Mouse (Mus musculus) brown adipose tissue, adult 24 weeks (tissue): ENCODE data around the gene Stk11ip. TPM values are rescaled to one million over a fixed set of nuclear protein-coding genes. Genes with fewer than 3 reads are reported as not detected.

Source experiments
- H3K27ac ChIP-seq: fragments of 200-500 bp; replicated peaks from 2 replicates; pipeline ENCODE4 v1.5.1; 2012; ENCODE audit warnings: low read depth, mild to moderate bottlenecking, low read length
- H3K4me1 ChIP-seq: fragments of 200-500 bp; 2 replicates; pipeline ENCODE4 v1.6.1; 2012; ENCODE audit warnings: low read length, mixed read lengths; ENCODE audit not compliant: control insufficient read depth, insufficient read depth, insufficient read length
- H3K4me3 ChIP-seq: fragments of 200-500 bp; 2 replicates; pipeline ENCODE4 v1.5.1; 2012; ENCODE audit warnings: low read depth, mild to moderate bottlenecking, low read length, moderate library complexity; ENCODE audit not compliant: insufficient read depth
- polyA plus RNA-seq: library from polyadenylated mRNA; stranded (reverse); fragments of >200 nt; gene quantifications from 2 replicates; pipeline ENCODE4 v1.2.4, GENCODE M21; 2012; ENCODE audit not compliant: missing spikeins, insufficient read depth, insufficient read length

Stk11ip gene
- 3.7 and 5.2 TPM in 2 replicates for polyA plus RNA-seq

DNA sequence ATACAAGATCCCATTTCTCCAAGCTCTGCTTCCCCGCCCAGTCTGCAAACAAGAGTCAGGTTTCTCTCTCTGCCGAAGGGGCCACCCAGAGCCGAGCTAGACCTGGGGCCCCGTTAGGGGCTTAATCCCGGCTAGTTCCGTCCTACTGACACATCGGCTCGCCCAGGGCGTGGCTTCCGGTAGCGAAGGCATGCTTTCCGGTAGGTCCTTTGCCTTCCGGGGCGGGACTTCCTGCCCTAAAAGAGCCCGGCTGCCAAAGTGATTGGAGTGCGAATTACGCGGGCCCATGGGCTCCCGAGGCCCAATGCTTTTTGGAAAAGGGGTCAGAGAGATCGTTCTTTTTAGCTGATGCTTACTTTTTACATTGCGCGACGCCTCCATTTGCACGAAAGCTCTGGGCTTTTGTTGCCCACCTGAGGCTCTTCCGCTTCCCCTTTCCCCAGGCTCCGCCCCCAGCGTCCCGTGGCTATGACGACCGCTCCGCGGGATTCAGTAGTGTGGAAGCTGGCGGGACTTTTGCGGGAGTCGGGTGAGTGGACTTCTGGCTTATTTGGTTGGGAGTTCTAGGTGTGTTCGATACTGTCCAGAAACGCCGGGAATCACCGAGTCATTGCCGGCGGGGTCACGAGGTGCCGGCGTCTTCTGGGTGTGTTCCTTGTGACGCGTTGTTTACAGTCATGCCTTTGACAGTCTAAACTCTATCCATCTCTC, at the start of gene Stk11ip:
Gene Stk11ip (plus strand): TSS at position 209 of the 711 bp plus-strand sequence.
- peak within 1 kb of the TSS; percentile 85 for H3K4me3 ChIP-seq
- H3K27ac ChIP-seq = peak within 1 kb of the TSS; percentile 87
- no peaks in the 10 kb centered on the region for H3K4me1 ChIP-seq

DNA sequence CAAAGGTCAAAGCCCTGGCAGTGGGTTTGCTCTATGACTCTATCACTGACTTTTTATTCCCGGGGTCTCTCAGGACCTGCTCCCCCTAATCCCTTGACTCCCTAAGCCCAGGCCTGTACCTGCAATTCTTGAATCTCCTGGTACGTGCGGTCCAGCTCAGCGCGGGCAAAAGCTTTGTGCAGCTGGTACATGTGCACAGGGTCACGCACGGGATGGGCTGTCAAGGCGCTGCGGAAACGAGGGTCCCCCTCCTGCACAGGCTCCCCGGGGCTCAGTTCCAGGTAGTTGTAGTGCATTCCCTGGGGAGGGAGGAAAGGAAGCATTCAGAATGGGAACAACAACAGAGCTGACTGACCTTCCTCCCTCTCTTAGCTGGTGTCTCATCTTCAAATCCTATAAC, 44.9 kb upstream of the Stk11ip start:
- H3K4me1 ChIP-seq = no peaks in the 10 kb centered on the region; the same call in 1 of the 2 replicates
- H3K27ac ChIP-seq = no peak overlapping the region
- H3K4me3 ChIP-seq = no peak overlapping the region

DNA sequence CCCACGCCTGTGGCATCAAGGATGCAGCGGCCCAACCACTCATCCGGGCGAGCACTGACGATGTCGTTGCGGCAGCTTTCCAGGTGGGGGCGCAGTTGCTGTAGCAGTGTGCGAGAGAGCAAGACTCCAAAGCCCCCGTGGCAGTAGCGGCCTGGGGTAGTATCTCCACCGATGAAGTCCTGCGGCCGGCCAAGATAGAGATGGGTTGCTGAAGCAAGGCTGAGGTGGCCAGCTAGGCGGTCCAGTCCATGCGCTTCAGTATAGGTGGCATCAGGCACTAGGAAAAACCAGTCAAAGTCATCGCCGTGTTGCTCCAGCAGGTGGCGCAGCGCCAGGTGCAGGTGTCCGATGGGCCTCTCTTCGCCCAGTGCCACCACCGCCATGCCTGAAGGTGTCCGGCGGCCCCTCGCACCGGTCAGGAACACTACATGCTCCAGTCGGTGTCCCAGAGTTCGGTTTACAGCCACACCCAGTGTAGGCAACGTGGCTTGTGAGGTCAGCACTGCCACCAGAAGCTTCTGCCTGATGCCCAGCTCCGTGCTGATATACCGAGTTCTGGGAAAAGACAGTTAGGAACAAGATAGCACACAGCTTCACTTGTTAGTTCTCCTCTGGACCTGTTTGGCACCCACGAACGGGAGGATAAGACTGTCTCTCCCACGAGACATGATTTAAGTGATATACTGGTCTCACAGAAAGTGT, 43.9 kb upstream of the Stk11ip start:
- H3K4me3 ChIP-seq = no peak overlapping the region
- no peaks in the 10 kb centered on the region; the same call in 1 of the 2 replicates for H3K4me1 ChIP-seq
- no peak overlapping the region for H3K27ac ChIP-seq

DNA sequence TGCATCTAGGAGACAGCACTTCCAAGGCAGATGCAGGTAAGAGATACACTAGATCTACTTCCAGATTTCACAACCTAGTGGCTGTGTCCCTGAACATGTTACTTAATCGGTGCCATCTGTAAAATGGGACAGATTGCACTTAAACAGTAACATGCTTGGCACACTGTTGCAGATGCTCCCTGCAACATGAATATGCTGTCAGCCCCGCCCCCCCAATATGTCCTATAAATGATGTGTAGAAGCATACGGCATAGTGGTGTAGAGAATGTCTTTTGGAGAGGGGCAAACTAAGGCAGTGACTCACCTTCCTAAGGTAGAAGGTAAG, 43.4 kb upstream of the Stk11ip start:
- H3K4me3 ChIP-seq = no peak overlapping the region
- H3K4me1 ChIP-seq = no peaks in the 10 kb centered on the region; the same call in 1 of the 2 replicates
- H3K27ac ChIP-seq = no peak overlapping the region

DNA sequence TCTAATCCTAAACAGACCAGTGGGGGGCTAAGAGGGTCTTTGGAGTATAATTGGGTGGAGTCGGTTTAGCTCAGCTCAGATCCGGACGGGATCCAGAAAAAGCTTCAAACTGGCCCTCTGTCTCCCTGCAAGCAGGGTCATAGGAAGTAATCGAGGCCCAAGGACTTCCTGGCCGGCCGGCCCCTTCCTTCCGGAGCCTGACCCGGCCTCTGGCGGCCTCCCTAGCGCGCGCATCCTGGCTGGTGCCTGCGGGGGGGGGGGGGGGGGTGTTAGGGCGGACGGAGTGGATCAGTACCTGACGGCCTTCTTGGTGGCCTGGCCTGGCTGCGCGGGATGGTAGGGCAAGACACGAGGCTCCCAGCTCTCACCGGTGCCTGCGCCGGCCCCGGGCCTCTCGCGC, 42.8 kb upstream of the Stk11ip start:
- Histone ChIP-seq H3K4me1 (no peaks in the 10 kb centered on the region; the same call in 1 of the 2 replicates), H3K4me3 (peak overlapping the region; percentile 67), H3K27ac (no peak overlapping the region)

DNA sequence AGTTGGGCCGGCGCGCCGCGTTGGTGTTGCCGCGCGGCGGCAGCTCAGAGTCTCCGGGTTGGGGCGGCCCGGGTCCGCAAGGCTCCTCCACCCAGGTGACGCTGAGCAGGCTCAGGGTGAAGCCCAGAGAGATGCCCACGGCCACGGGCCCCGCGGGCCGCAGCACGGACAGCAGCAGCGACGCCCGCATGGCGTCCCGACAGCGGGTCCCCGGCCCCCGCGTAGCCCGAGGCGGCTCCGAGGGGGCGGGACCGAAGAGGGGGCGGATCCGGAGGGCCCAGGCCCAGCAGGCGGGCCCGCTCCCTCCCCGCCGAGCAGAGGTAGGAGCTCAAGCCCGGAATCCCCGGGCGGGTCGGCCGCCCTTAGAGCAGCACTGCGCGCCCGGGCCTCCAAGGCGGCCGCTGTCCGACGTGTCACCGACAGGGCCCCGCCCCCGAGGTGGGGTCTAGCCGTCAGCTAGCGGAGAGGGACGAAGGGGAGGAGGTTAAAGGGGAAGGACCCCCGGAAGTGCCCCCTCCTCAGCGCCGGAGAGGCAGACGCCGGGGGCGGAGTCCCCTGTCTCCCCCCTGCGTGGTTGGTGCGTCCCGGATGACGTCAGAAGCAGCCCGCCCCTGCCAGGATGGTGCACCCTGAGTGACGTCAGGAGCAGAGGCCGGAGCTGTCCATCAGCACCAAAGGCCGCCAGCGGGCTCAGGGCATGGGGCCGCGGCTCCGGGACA, 42.3 kb upstream of the Stk11ip start, which contains the start of the genes Chpf and Tmem198:
Gene Chpf (minus strand): TSS at position 392 of the 719 bp plus-strand sequence.
Gene Tmem198 (plus strand): TSS at position 617 of the 719 bp plus-strand sequence.
- no peak within 1 kb of the TSS for H3K27ac ChIP-seq
- no peaks in the 10 kb centered on the region; the same call in 1 of the 2 replicates for H3K4me1 ChIP-seq
- H3K4me3 ChIP-seq = peak within 1 kb of the TSS; percentile 67

DNA sequence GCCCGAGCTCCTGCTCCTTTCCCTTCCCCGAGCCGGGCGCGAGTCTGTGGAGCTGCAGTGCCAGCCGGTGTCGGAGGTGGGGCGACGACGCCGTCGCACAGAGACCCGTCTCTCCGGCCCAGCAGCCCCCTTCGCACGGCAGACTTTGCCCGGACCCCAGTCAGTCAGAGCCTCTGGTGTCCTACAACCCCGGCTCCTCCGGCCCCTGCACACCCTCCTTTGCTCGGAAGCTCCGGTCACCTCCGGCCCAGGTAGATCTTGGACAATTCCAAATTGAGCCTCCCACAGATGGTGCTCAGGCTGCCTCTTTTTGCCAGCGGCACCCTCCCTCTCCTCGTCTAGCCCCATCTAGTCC, 41.7 kb upstream of the Stk11ip start:
- Histone ChIP-seq H3K27ac (no peak overlapping the region), H3K4me3 (peak overlapping the region; percentile 67), H3K4me1 (no peaks in the 10 kb centered on the region; the same call in 1 of the 2 replicates)

DNA sequence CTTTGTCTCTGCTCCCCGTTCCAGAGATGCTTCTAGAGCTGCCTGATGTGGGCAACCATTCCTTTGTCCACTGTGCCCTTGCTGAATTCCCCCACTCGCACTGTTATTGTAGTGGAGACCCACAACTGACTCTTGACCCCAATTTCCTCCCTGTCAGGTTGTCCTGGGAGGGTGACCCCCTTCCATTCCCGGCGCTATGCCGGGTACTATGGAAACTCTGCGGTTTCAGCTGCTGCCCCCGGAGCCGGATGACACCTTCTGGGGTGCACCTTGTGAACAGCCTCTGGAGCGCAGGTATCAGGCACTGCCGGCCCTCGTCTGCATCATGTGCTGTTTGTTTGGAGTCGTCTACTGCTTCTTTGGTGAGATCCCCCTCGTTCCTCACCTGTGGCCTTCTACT, 41.3 kb upstream of the Stk11ip start:
- H3K4me3 ChIP-seq = no peak overlapping the region
- H3K4me1 ChIP-seq = no peaks in the 10 kb centered on the region; the same call in 1 of the 2 replicates
- H3K27ac ChIP-seq = no peak overlapping the region

DNA sequence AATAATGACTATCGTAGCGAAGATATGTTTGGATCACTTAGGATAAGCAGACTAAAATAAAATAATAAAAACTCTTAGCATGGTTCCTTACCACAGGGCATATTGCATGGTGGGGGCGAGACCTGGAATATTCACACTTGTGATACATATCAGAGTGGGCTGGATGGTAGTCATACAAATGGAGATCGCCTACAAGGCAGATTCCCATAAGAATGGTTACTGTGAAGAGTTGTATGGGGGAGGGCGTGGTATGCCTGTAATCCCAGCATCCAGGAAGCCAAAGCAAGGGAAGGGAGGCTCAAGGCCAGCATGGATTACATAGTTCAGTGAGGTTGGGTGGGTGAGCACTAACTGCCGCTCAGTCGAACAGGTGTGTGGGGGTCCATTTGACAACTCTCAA, 40.6 kb upstream of the Stk11ip start:
- Histone ChIP-seq H3K27ac (no peak overlapping the region), H3K4me3 (no peak overlapping the region), H3K4me1 (no peaks in the 10 kb centered on the region; the same call in 1 of the 2 replicates)

DNA sequence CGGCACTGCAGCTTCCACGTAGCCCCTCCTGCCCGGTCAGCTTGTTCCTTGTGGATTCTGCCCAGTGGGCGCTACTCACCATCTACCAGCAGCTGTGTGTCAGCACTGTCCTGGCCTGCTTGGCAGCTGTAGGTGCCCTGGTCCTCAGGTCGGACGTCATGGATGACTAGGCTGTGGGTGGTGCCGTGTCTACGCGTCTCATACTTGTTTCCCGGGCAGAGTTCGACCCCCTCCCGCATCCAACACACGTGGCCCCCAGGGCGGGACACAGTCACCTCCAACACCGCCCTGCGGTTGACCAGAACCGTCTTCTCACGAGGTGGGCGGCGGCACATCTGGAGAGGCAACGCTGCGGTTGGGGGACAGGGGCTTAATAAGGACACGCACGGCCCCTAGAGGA, 34.8 kb upstream of the Stk11ip start:
- Histone ChIP-seq H3K4me3 (no peak overlapping the region), H3K4me1 (no peaks in the 10 kb centered on the region), H3K27ac (no peak overlapping the region)

DNA sequence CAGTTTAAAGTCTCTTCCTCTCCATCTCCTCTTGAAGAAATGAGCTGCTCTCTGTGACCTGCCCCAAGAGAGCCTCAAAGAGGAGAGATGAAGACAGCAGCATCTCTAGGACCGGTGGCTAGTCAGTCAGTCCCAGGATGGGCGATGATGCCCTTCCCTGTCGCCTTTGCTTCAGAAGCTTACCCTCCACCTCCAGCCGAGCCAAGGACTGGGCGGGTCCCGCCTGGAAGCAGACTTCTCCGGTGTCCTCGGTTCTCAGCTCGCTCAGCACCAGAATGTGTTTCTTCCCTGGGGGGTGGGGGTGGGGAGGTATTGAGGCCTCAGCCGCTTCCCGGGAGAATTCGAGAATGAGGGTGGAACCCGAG, 34.3 kb upstream of the Stk11ip start:
- peak overlapping the region; percentile 60 for H3K4me3 ChIP-seq
- no peaks in the 10 kb centered on the region for H3K4me1 ChIP-seq
- H3K27ac ChIP-seq = no peak overlapping the region

DNA sequence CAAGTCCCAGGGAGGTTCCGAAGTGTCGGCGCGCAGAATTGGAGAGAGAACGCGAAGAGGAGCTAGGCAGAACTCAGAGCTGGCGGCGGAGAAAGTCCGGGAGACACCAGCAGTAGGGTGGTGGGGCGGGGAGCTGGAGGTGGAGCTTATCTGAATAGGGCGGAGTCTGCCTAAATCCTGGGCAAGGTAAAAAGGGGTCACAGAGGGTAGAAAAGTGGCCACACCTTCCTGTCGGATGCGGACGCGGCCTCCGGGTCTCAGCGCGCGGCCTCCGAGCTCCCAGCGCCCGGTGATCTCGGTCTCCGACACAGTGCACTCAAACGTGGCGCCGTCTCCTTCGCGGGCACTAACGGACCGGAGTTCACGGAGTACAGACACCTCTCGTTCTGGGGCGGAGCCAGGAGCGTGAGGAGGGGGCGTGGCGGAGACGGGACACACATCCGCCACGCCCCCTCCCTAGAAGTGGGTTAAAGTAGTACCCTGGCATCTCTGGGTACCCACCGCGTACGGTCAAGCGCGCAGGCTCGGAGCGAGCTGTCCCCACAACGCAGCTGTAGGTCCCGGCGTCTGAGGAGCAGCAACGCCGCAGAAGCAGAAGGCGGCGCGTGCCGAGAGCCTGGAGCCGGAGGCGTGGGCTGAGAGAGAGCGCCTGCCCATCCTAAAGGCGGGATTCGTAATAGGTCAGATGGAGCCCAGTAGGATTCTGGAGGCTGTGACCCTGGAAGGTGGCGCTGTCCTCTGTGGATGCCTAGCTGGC, 33.7 kb upstream of the Stk11ip start:
- Histone ChIP-seq H3K4me3 (peak overlapping the region; percentile 60), H3K4me1 (no peaks in the 10 kb centered on the region), H3K27ac (no peak overlapping the region)

DNA sequence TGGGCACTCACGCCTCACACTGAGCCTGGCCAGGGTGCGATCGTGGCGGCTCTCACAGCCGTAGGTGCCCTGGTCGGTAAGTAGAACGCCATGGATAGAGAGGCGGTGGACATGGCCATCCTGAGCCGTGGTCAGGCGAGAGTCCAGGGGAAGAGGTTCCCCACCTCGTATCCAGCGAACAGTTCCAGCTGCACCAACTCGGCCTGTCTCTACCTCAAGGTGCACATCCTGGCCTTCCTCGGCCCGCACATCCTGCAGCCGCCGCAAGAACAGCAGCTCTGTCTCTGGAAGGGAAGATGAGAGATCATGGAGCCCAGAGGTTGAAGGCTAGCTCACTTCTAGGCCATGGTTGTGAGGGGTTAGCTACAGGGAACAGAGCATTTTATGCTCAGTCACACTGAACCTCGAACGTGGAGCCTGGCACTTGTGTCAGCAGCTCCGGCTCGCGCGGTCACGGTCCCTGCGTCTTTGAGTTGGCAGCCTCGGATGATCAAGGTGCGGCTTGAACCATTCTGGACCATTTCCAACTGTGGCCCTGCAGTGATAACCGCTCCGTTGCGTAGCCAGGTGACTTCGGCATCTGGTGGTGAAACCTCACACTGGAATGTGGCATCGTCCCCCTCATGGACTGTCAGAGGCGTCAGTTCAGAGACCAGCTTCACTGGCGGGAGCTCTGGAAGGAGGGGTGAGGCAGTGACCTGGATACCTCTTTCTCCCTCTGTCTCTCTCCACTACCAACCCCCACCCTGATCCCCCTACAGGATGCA, 30.4 kb upstream of the Stk11ip start:
- Histone ChIP-seq H3K27ac (no peak overlapping the region), H3K4me3 (no peak overlapping the region), H3K4me1 (no peaks in the 10 kb centered on the region)

DNA sequence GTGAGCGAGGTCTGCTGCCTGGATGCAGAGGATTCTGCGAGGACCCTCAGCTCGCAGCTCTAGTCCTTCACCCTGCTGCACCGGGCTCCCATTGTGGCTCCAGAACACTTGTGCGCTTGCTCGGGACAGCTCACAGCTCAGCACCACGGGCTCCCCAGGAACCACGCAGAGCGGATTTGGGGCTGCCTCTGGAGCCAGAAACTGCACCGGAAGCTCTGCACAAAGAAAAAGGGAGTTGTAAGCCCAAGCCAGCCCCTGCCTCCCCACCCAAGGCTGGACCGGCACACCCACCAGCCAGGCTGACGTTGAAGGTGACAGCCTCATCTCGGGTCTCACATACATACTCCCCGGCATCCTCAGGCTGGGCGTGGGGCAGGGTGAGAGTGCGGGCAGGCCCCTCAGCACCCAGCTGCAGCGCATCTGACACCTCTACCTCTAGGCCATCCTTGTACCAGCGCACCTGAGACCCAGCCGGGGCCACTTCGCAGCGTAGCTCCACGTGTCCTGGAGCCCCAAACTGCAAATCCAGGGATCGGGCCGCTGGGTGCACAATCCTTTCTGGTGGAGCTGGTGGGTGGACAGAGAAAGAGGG, 28.7 kb upstream of the Stk11ip start:
- H3K4me3 ChIP-seq = no peak overlapping the region
- no peaks in the 10 kb centered on the region for H3K4me1 ChIP-seq
- H3K27ac ChIP-seq = no peak overlapping the region
